Mouse (Mus musculus): ENCODE data around the gene 4430402I18Rik. TPM values are rescaled to one million over a fixed set of nuclear protein-coding genes. Genes with fewer than 3 reads are reported as not detected.

4430402I18Rik gene
- polyA plus RNA-seq, 1 experiment, result 0.02 TPM

GRCm38 (mm10) chr19:28947311-28947710, 20.3 kb downstream of the 4430402I18Rik start:
- Histone ChIP-seq H3K79me3 (ENCODE audit: low read depth) (no peaks in the 10 kb centered on the region), H3K79me2 (ENCODE audit: control insufficient read depth, insufficient read depth) (no peaks in the 10 kb centered on the region), H3K27me3 (ENCODE audit: control insufficient read depth, insufficient read depth, insufficient read length) (peaks cover 6% of the 10 kb centered on the region), H3ac (ENCODE audit: control insufficient read depth, insufficient read length, low read depth) (no peak overlapping the region), H3K4me3 (ENCODE audit: insufficient read depth, poor library complexity, severe bottlenecking) (no peak overlapping the region), H3K36me3 (ENCODE audit: control insufficient read depth, insufficient read depth) (no peaks in the 10 kb centered on the region)
- TF ChIP-seq MYOD1 (IDR thresholded peaks at IDR 0.05; ENCODE audit: control insufficient read depth, insufficient read length, low read depth) (no peak), USF1 (IDR thresholded peaks at IDR 0.05; ENCODE audit: low read depth) (no peak), MYOG (IDR thresholded peaks at IDR 0.05; ENCODE audit: control insufficient read depth, extremely low read depth, insufficient read length) (no peak), CTCF (IDR thresholded peaks at IDR 0.05; ENCODE audit: control insufficient read depth, insufficient read depth, insufficient read length) (no peak), FOSL1 (IDR thresholded peaks at IDR 0.05; ENCODE audit: insufficient read depth, low read length, poor library complexity, severe bottlenecking) (no peak), MAX (IDR thresholded peaks at IDR 0.05) (no peak)

GRCm38 (mm10) chr19:28946782-28947181, 20.8 kb downstream of the 4430402I18Rik start:
- H3K79me2 ChIP-seq (ENCODE audit: control insufficient read depth, insufficient read depth), result no peaks in the 10 kb centered on the region
- TF ChIP-seq MYOD1 (IDR thresholded peaks at IDR 0.05; ENCODE audit: control insufficient read depth, insufficient read length, low read depth) (peak; percentile 54), MAX (IDR thresholded peaks at IDR 0.05) (no peak), USF1 (IDR thresholded peaks at IDR 0.05; ENCODE audit: low read depth) (no peak)
- no peak overlapping the region for H3K4me3 ChIP-seq (ENCODE audit: insufficient read depth, poor library complexity, severe bottlenecking)
- no peak overlapping the region for H3ac ChIP-seq (ENCODE audit: control insufficient read depth, insufficient read length, low read depth)
- no peaks in the 10 kb centered on the region for H3K79me3 ChIP-seq (ENCODE audit: low read depth)
- H3K27me3 ChIP-seq (ENCODE audit: control insufficient read depth, insufficient read depth, insufficient read length), result peaks cover 6% of the 10 kb centered on the region
- H3K36me3 ChIP-seq (ENCODE audit: control insufficient read depth, insufficient read depth), result no peaks in the 10 kb centered on the region

- Histone ChIP-seq H3ac (ENCODE audit: control insufficient read depth, insufficient read length, low read depth) (no peak overlapping the region), H3K79me3 (ENCODE audit: low read depth) (no peaks in the 10 kb centered on the region), H3K79me2 (ENCODE audit: control insufficient read depth, insufficient read depth) (no peaks in the 10 kb centered on the region), H3K36me3 (ENCODE audit: control insufficient read depth, insufficient read depth) (no peaks in the 10 kb centered on the region), H3K4me3 (ENCODE audit: insufficient read depth, poor library complexity, severe bottlenecking) (no peak overlapping the region), H3K27me3 (ENCODE audit: control insufficient read depth, insufficient read depth, insufficient read length) (peaks cover 23% of the 10 kb centered on the region)
- TF ChIP-seq MYOG (IDR thresholded peaks at IDR 0.05; ENCODE audit: control insufficient read depth, extremely low read depth, insufficient read length) (no peak), CEBPB (IDR thresholded peaks at IDR 0.05; ENCODE audit: low read depth) (no peak), CTCF (IDR thresholded peaks at IDR 0.05; ENCODE audit: control insufficient read depth, insufficient read depth, insufficient read length) (no peak), MAX (IDR thresholded peaks at IDR 0.05) (no peak), USF1 (IDR thresholded peaks at IDR 0.05; ENCODE audit: low read depth) (no peak), MYOD1 (IDR thresholded peaks at IDR 0.05; ENCODE audit: control insufficient read depth, insufficient read length, low read depth) (no peak), FOSL1 (IDR thresholded peaks at IDR 0.05; ENCODE audit: insufficient read depth, low read length, poor library complexity, severe bottlenecking) (no peak)
These were observed 26.3 kb downstream of the 4430402I18Rik start for GRCm38 (mm10) chr19:28941271-28941670.

GRCm38 (mm10) chr19:28940135-28940874, 27.3 kb downstream of the 4430402I18Rik start:
- no peak for TF ChIP-seq CEBPB (IDR thresholded peaks at IDR 0.05; ENCODE audit: low read depth)
- no peak for TF ChIP-seq USF1 (IDR thresholded peaks at IDR 0.05; ENCODE audit: low read depth)
- no peak for TF ChIP-seq MYOD1 (IDR thresholded peaks at IDR 0.05; ENCODE audit: control insufficient read depth, insufficient read length, low read depth)
- no peak for TF ChIP-seq CTCF (IDR thresholded peaks at IDR 0.05; ENCODE audit: control insufficient read depth, insufficient read depth, insufficient read length)
- no peak for TF ChIP-seq MYOG (IDR thresholded peaks at IDR 0.05; ENCODE audit: control insufficient read depth, extremely low read depth, insufficient read length)
- no peak for TF ChIP-seq FOSL1 (IDR thresholded peaks at IDR 0.05; ENCODE audit: insufficient read depth, low read length, poor library complexity, severe bottlenecking)
- TF ChIP-seq MAX (IDR thresholded peaks at IDR 0.05), result no peak

GRCm38 (mm10) chr19:28934897-28935296, 32.7 kb downstream of the 4430402I18Rik start:
- no peak overlapping the region for H3K4me3 ChIP-seq (ENCODE audit: insufficient read depth, poor library complexity, severe bottlenecking)
- no peak for TF ChIP-seq CTCF (IDR thresholded peaks at IDR 0.05; ENCODE audit: control insufficient read depth, insufficient read depth, insufficient read length)
- no peak for TF ChIP-seq MYOG (IDR thresholded peaks at IDR 0.05; ENCODE audit: control insufficient read depth, extremely low read depth, insufficient read length)
- no peak for TF ChIP-seq MAX (IDR thresholded peaks at IDR 0.05)
- TF ChIP-seq CEBPB (IDR thresholded peaks at IDR 0.05; ENCODE audit: low read depth), result no peak
- TF ChIP-seq FOSL1 (IDR thresholded peaks at IDR 0.05; ENCODE audit: insufficient read depth, low read length, poor library complexity, severe bottlenecking), result no peak
- no peak for TF ChIP-seq USF1 (IDR thresholded peaks at IDR 0.05; ENCODE audit: low read depth)
- TF ChIP-seq MYOD1 (IDR thresholded peaks at IDR 0.05; ENCODE audit: control insufficient read depth, insufficient read length, low read depth), result no peak
- H3K27me3 ChIP-seq (ENCODE audit: control insufficient read depth, insufficient read depth, insufficient read length), result peaks cover 27% of the 10 kb centered on the region
- no peaks in the 10 kb centered on the region for H3K79me2 ChIP-seq (ENCODE audit: control insufficient read depth, insufficient read depth)
- H3K36me3 ChIP-seq (ENCODE audit: control insufficient read depth, insufficient read depth), result no peaks in the 10 kb centered on the region
- H3ac ChIP-seq (ENCODE audit: control insufficient read depth, insufficient read length, low read depth), result no peak overlapping the region
- no peaks in the 10 kb centered on the region for H3K79me3 ChIP-seq (ENCODE audit: low read depth)

More at GRCm38 (mm10) chr19:28940135-28940874, 27.3 kb downstream of the 4430402I18Rik start:
- Histone ChIP-seq H3K79me3 (ENCODE audit: low read depth) (no peaks in the 10 kb centered on the region), H3K79me2 (ENCODE audit: control insufficient read depth, insufficient read depth) (no peaks in the 10 kb centered on the region), H3K36me3 (ENCODE audit: control insufficient read depth, insufficient read depth) (no peaks in the 10 kb centered on the region), H3ac (ENCODE audit: control insufficient read depth, insufficient read length, low read depth) (no peak overlapping the region), H3K4me3 (ENCODE audit: insufficient read depth, poor library complexity, severe bottlenecking) (no peak overlapping the region), H3K27me3 (ENCODE audit: control insufficient read depth, insufficient read depth, insufficient read length) (peaks cover 31% of the 10 kb centered on the region)

Data from C2C12 (cell line).